Mouse (Mus musculus): ENCODE data around the gene Olfr23. TPM values are rescaled to one million over a fixed set of nuclear protein-coding genes. Genes with fewer than 3 reads are reported as not detected.
"Not testable (repeated sequence)": the region's sequence is repeated elsewhere in the genome, so short reads cannot be mapped to it uniquely, and the experiment has no call there.

The Olfr23 gene
- polyA plus RNA-seq (2012): not detected in 2 replicates

DNA sequence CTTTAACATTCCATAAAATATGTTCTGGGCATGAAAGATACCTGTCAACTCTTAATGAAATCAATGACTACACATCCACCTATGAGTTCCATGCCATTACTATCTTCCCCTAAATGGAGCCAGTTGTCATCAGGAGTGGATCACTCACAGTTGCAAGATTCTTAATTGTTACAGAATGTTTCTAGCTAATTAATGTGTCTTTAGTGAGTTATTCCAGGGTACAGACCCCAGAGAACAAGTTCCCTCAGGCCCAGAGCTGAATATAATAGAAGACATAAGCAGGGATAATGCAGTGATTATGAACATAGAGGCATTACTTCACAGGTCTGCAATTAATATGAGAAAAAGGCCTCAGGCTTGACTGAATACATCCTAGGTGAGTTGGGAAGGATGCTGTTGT lies at the start of gene Olfr23:
Gene Olfr23, plus strand, starts transcription at position 301 of the 400 bp plus-strand sequence.
- no peak for TF ChIP-seq GATA1 (IDR thresholded peaks at IDR 0.05; ENCODE audit: low read length)

DNA sequence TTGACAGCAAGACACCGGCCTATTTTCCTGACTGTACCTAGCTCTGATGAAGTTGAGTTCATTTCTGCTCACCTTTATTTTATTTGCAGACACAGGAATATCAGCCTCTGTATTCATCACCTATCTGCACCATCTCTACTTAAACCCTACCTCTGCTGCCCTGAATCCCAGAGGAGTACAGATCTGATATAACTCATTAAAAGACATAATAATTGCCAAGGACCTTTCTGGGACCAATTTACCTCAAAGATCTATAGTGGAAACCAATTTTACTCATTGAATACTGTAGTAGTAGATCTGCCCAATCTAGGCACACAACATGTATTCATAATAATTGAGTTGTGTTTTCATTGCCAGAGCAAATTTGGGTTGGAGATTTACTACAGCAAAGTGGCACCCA lies 45.8 kb upstream of the Olfr23 start, which contains the start of gene Olfr394:
Gene Olfr394, minus strand, starts transcription at position 101 of the 400 bp plus-strand sequence.
- no peak for TF ChIP-seq GATA1 (IDR thresholded peaks at IDR 0.05; ENCODE audit: low read length)

DNA sequence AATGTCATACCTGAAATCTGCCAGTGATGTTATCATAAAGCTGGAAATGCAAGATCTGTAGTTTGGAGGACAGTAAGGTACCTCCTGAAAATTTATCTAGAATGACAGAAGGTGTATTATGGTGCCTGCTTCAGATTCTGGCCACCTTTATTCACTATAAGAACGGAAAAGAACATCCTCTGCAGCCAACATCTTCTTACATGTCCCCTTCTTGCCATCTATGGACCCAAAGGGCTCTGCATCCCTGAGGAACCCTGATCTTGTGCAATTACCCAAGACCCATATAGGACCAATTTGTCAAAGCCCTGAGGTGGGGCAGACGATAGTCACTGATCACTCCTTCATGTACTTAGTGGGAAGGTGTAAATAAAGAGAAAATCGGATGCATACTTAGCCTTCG lies 27.3 kb upstream of the Olfr23 start, which contains the start of gene Olfr395:
Gene Olfr395, minus strand, starts transcription at position 101 of the 400 bp plus-strand sequence.
- TF ChIP-seq GATA1 (IDR thresholded peaks at IDR 0.05; ENCODE audit: low read length): not testable (repeated sequence)

DNA sequence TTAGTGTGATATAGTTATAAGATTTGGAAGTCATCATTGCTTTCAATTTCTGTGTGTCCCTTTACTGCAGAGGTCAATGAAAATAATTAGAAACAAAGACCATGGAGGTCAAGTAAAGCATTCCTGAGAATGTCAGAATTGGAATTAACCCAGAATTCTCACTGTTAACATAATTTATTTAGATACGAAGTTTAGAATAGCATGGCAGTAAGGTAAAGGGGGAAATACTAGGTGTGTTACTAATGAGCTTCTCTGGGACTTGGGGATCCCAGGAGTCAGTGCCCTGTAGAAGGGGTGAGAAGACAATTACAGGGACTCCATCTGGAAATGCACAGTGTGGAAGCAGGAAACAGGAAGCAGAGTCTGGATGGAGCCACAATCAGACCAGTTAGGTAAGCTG lies 24.0 kb downstream of the Olfr23 start, which contains the start of gene Olfr397:
Gene Olfr397, plus strand, starts transcription at position 301 of the 400 bp plus-strand sequence.
- no peak for TF ChIP-seq GATA1 (IDR thresholded peaks at IDR 0.05; ENCODE audit: low read length)

DNA sequence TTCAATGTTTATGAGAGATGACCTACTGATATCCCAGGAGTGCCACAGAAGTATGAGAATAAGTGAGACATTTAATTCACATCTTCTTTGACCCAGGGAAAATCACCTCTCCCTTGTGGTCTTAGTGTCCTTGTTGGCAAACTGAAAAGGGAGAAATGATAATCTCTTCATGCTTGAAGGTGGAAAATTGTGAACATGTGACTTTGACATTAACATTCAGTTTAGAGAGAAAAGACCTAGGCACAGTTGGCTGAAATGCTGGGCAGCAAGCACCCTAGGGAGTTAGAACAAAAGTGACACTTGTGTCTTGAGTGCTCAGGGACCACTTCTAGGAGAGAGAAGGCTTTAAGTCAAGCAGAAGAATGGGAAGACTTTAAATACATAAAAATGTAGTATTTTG lies 53.8 kb downstream of the Olfr23 start, which contains the start of gene Olfr398:
Gene Olfr398, minus strand, starts transcription at position 101 of the 400 bp plus-strand sequence.
- no peak for TF ChIP-seq GATA1 (IDR thresholded peaks at IDR 0.05; ENCODE audit: low read length)

Other genes starting within 250 kb of the Olfr23 start
- gene Zfp735, start 247.9 kb upstream of the Olfr23 start, polyA plus RNA-seq (2012): not detected in 2 replicates
- not detected in 2 replicates for gene Olfr389, start 156.0 kb upstream of the Olfr23 start, polyA plus RNA-seq (2012)
- not detected in 2 replicates for gene Olfr390, start 153.7 kb upstream of the Olfr23 start, polyA plus RNA-seq (2012)
- gene Olfr391-ps, start 133.6 kb upstream of the Olfr23 start, polyA plus RNA-seq (2012): not detected in 2 replicates
- not detected in 2 replicates for gene Olfr392, start 119.6 kb upstream of the Olfr23 start, polyA plus RNA-seq (2012)
- gene Olfr393, start 85.2 kb upstream of the Olfr23 start, polyA plus RNA-seq (2012): not detected in 2 replicates
- gene Olfr394, start 45.9 kb upstream of the Olfr23 start, polyA plus RNA-seq (2012): not detected in 2 replicates
- gene Olfr395, start 27.4 kb upstream of the Olfr23 start, polyA plus RNA-seq (2012): not detected in 2 replicates
- not detected in 2 replicates for gene Olfr397, start 24.1 kb downstream of the Olfr23 start, polyA plus RNA-seq (2012)
- not detected in 2 replicates for gene Olfr398, start 53.7 kb downstream of the Olfr23 start, polyA plus RNA-seq (2012)
- gene Olfr139, start 119.9 kb downstream of the Olfr23 start, polyA plus RNA-seq (2012): not detected in 2 replicates
- gene Olfr399, start 119.9 kb downstream of the Olfr23 start, polyA plus RNA-seq (2012): not detected in 2 replicates
- gene Zfp616, start 133.3 kb downstream of the Olfr23 start, polyA plus RNA-seq (2012): not detected in 2 replicates
- not detected in 2 replicates for gene Olfr401, start 177.0 kb downstream of the Olfr23 start, polyA plus RNA-seq (2012)
- not detected in 2 replicates for gene Olfr402, start 216.9 kb downstream of the Olfr23 start, polyA plus RNA-seq (2012)
- not detected in 2 replicates for gene Olfr403, start 249.6 kb downstream of the Olfr23 start, polyA plus RNA-seq (2012)

All from G1E-ER4 (cell line).